Mouse (Mus musculus) G1E (cell line): Measurements from ENCODE around the gene Psmc3ip.

Experiments
- CTCF ChIP-seq: IDR thresholded peaks from 2 replicates; pipeline ENCODE4 v1.5.1; 2012; ENCODE audit warnings: low read depth, low read length, inconsistent platforms, mixed read lengths
- GATA1 ChIP-seq: IDR thresholded peaks from 2 replicates; pipeline ENCODE4 v1.6.1; 2012; ENCODE audit warnings: borderline replicate concordance, low read length, inconsistent platforms, mixed read lengths
- POLR2AphosphoS5 ChIP-seq: IDR thresholded peaks from 2 replicates; pipeline ENCODE4 v1.6.1; 2012; ENCODE audit warnings: low read depth, low read length, inconsistent platforms; ENCODE audit not compliant: insufficient replicate concordance
- TAL1 ChIP-seq: conservative IDR thresholded peaks from 2 replicates; pipeline ENCODE4 v1.6.1; 2012; ENCODE audit warnings: low read depth, low read length, inconsistent platforms, mixed read lengths

DNA sequence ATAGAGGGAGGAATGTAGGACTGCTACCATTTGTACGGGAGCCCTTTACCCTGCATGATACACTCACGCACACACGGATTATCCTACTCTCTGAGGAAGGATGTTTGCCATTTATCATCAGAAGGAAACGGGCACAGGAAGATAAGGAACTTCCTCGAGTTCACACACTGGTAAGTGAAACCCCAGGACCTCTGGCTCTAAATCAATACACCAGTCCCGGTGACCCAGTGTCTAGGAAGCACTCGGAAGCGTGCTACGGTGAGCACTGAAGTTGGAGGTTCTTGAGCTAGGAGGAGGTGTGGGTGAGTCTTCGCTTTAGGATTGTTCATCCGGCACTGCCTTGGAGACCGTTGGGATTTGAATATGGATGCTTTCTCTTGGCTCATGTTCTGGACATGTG lies 37.8 kb upstream of the Psmc3ip start:
- no peak for TF ChIP-seq CTCF
- no peak for TF ChIP-seq POLR2AphosphoS5
- no peak for TF ChIP-seq TAL1
- no peak for TF ChIP-seq GATA1
